Mouse (Mus musculus) testis, adult 2 months (tissue): ENCODE data around the gene Gucy2e.

Source experiments
- CTCF ChIP-seq: fragments of 200-500 bp; IDR thresholded peaks from 2 replicates; pipeline ENCODE4 v1.5.1; 2012; ENCODE audit warnings: low read depth, mild to moderate bottlenecking, inconsistent platforms, low read length, moderate library complexity; ENCODE audit not compliant: control insufficient read depth, insufficient read depth, insufficient replicate concordance
- POLR2A ChIP-seq: fragments of 200-500 bp; IDR thresholded peaks from 2 replicates; pipeline ENCODE4 v1.6.1; 2012; ENCODE audit warnings: low read depth, mild to moderate bottlenecking, inconsistent platforms, low read length, moderate library complexity; ENCODE audit not compliant: control insufficient read depth

GRCm38 (mm10) chr11:69272122-69272740, 35.4 kb upstream of the Gucy2e start:
- peak; percentile 35; the same call in 1 of the 2 replicates for TF ChIP-seq CTCF
- no peak for TF ChIP-seq POLR2A
